Mouse (Mus musculus) hindbrain, embryonic 14.5 days (tissue): ENCODE results near the gene Mcm2. TPM values are rescaled to one million over a fixed set of nuclear protein-coding genes. Genes with fewer than 3 reads are reported as not detected.

Experiments used
- ATAC-seq: fragments of 200-750 bp; cut with Nextera tagmentation; 2 replicates; pipeline ENCODE4 v1.8.0; 2017; ENCODE audit warnings: moderate number of reproducible peaks, mild to moderate bottlenecking, moderate TSS enrichment, moderate library complexity; ENCODE audit not compliant: low FRiP score
- DNase-seq: peaks from one replicate; pipeline ENCODE4 v3.0.0-alpha.2; 2015; ENCODE audit warnings: low spot score
- H3K27ac ChIP-seq: fragments of 300-500 bp; sonication (generic); 2 replicates; pipeline ENCODE4 v1.5.1; 2014; ENCODE audit warnings: mild to moderate bottlenecking, moderate library complexity
- H3K27me3 ChIP-seq: fragments of 300-500 bp; sonication (generic); 2 replicates; pipeline ENCODE4 v1.6.1; 2014; ENCODE audit warnings: mild to moderate bottlenecking, low read length, mixed read lengths; ENCODE audit not compliant: control insufficient read depth, insufficient read depth
- H3K36me3 ChIP-seq: fragments of 300-500 bp; sonication (generic); replicated peaks from 2 replicates; pipeline ENCODE4 v1.6.1; 2014; ENCODE audit not compliant: control insufficient read depth, insufficient read depth
- H3K4me1 ChIP-seq: fragments of 300-500 bp; sonication (generic); replicated peaks from 2 replicates; pipeline ENCODE4 v1.6.1; 2014; ENCODE audit warnings: antibody characterized with exemption, low read length, mixed read lengths; ENCODE audit not compliant: control insufficient read depth, insufficient read depth
- H3K4me2 ChIP-seq: fragments of 300-500 bp; sonication (generic); replicated peaks from 2 replicates; pipeline ENCODE4 v1.6.1; 2014; ENCODE audit warnings: mild to moderate bottlenecking, moderate library complexity
- H3K4me3 ChIP-seq: fragments of 300-500 bp; sonication (generic); replicated peaks from 2 replicates; pipeline ENCODE4 v1.5.1; 2014; ENCODE audit warnings: mild to moderate bottlenecking, low read length
- H3K9ac ChIP-seq: fragments of 300-500 bp; sonication (generic); 2 replicates; pipeline ENCODE4 v1.6.1; 2014
- H3K9me3 ChIP-seq: fragments of 300-500 bp; sonication (generic); 2 replicates; pipeline ENCODE4 v1.6.1; 2016; ENCODE audit warnings: low read length; ENCODE audit not compliant: control insufficient read depth
- WGBS: fragments of 180-500 bp; shearing (Covaris S2); extraction: QIAGEN DNeasy Blood & Tissue Kit; methylation state at CpG from one replicate; pipeline ENCODE4 v1.1.7; 2014; 5-methylcytosine and 5-hydroxymethylcytosine counted together
- polyA plus RNA-seq: library from polyadenylated mRNA; unstranded; fragments of >200 nt; fragmentation: Nextera tagmentation; extraction: Ambion mirVana; gene quantifications from 2 replicates; pipeline ENCODE4 v1.2.1, GENCODE M21; 2014

The Mcm2 gene
- polyA plus RNA-seq, 1 experiment from 2014 or later: 27.0 TPM

DNA sequence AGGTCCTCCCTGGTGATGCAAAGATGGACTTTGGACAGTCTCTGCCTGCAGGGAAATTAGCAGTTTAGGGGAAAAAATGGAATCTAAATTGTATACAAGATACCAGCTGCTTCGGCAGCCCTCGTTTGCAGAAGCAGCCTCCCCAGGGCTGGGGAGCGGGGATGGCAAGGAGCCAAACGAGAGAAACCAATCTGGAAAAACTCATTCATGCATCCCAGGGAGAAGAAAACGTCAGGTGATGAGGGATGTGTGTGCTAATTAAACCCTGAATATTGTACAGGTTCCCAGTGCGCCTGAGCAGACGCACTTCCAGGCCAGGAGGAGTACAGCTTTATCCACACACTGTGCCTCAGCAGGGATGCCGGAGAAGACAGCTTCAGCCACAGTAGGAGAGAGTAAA is 27.0 kb downstream of the Mcm2 start:
- ATAC-seq: peak; percentile 12; the same call in 1 of the 2 replicates

DNA sequence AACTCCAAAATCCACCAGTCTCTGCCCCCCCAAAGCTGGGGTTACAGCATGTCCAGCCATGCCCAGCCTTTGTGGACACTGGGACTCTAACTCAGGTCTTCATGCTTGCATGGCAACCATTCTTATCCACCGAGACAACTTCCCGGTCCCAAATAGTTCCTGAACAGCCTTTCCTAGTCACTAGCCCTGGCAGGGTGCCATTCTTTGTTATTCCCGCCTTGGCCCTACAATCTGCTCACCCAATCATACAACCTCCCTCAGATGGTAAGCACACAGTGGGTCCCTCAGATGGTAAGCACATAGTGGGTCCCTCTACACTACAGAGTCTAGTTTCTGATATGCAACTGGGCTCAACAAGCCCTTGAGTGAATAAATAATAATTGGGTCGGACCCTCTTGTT is 28.0 kb downstream of the Mcm2 start:
- no peak for ATAC-seq
- Histone ChIP-seq H3K27ac (peak overlapping the region; percentile 33), H3K9me3 (no peaks in the 10 kb centered on the region), H3K4me3 (no peak overlapping the region), H3K27me3 (no peaks in the 10 kb centered on the region), H3K9ac (no peak overlapping the region; the same call in 1 of the 2 replicates), H3K4me1 (peaks cover 40% of the 10 kb centered on the region), H3K4me2 (peak overlapping the region; percentile 81), H3K36me3 (peaks cover 21% of the 10 kb centered on the region; the same call in 1 of the 2 replicates)
- no peak for DNase-seq
- WGBS: 34% methylated on average over 4 of the region's 4 CpGs

More for the DNA sequence above, 27.0 kb downstream of the Mcm2 start:
- Histone ChIP-seq H3K4me1 (peaks cover 40% of the 10 kb centered on the region), H3K27ac (peak overlapping the region; percentile 78), H3K9ac (peak overlapping the region; percentile 10), H3K9me3 (no peaks in the 10 kb centered on the region), H3K36me3 (peaks cover 13% of the 10 kb centered on the region; the same call in 1 of the 2 replicates), H3K27me3 (no peaks in the 10 kb centered on the region), H3K4me3 (peak overlapping the region; percentile 13; the same call in 1 of the 2 replicates), H3K4me2 (peak overlapping the region; percentile 81)
- peak; percentile 79 for DNase-seq
- 14% methylated on average over 8 of the region's 8 CpGs for WGBS

DNA sequence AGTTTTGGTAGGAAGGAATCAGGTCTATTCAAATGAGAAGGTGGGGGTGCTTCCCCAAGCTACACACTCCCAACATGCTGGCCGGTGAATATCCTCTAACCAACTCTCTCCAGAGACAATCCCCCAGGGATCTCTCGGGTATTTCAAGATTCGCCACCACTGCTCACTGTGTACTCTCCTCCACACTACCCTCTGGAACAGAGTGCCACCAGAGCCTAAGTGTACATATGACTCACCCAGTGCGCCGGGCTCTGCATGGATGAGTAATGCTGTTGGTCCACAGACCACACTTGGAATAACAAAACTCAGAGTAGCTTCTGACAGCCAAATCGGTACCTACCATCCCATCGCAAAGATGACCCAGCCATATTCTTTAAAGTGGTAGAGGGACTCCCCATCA is 29.1 kb downstream of the Mcm2 start:
- Histone ChIP-seq H3K4me2 (no peak overlapping the region), H3K4me3 (no peak overlapping the region), H3K9me3 (no peaks in the 10 kb centered on the region), H3K27ac (no peak overlapping the region), H3K9ac (no peak overlapping the region), H3K36me3 (peaks cover 32% of the 10 kb centered on the region), H3K27me3 (no peaks in the 10 kb centered on the region), H3K4me1 (peaks cover 40% of the 10 kb centered on the region)
- 75% methylated on average over 7 of the region's 7 CpGs for WGBS
- no peak for ATAC-seq
- DNase-seq: no peak

DNA sequence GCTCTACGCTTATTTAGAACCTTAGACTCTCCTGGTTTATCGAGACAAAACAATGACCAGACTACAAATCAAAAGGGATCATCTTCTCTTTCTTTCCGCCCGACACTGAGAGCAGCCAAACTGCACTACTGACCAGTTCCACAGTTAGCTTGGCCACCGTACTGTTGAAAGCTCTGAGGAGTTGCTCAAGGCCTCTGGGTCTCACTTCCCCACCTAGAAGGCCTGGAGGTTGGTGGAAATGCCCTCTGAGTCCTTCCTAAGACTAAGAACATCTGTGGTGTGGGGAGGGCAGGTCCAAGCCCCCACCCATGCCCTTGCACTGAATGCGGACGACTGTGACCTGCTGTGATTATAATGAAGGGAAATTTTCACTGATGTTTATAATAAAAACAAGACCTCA is 32.9 kb downstream of the Mcm2 start:
- no peak for ATAC-seq
- 81% methylated on average over 7 of the region's 7 CpGs for WGBS
- no peak overlapping the region for H3K27ac ChIP-seq

DNA sequence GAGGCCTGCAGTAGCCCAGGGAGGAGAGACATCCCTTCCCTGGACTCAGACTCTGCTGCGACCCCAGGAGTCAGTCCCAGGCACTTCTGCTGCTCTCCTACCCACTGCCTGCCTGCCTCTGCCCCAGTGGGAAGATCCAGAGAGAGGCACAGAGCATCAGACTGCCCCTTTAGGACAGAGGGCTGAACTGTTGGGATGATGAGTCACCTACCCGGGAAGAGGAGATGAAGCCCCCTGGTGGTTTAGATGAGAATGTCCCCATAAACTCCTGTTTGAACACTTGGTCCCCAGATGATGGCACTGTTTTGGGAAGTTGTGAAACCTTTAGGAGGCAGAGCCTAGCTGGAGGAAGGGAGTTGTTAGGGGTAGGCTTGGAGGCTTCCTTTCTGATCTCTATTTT is 37.7 kb downstream of the Mcm2 start:
- H3K4me1 ChIP-seq: no peaks in the 10 kb centered on the region
- H3K27me3 ChIP-seq: no peaks in the 10 kb centered on the region
- peaks cover 93% of the 10 kb centered on the region for H3K36me3 ChIP-seq
- WGBS: 6% methylated on average over 2 of the region's 2 CpGs
- no peak overlapping the region for H3K4me3 ChIP-seq
- H3K9me3 ChIP-seq: no peaks in the 10 kb centered on the region
- no peak overlapping the region for H3K27ac ChIP-seq
- H3K9ac ChIP-seq: no peak overlapping the region
- DNase-seq (peak; percentile 56), ATAC-seq (no peak)
- no peak overlapping the region for H3K4me2 ChIP-seq

More for the DNA sequence above, 32.9 kb downstream of the Mcm2 start:
- no peak for DNase-seq
- H3K4me1 ChIP-seq: peaks cover 14% of the 10 kb centered on the region
- H3K9me3 ChIP-seq: no peaks in the 10 kb centered on the region
- no peaks in the 10 kb centered on the region for H3K27me3 ChIP-seq
- H3K36me3 ChIP-seq: peaks cover 70% of the 10 kb centered on the region
- no peak overlapping the region for H3K4me3 ChIP-seq
- no peak overlapping the region for H3K4me2 ChIP-seq
- no peak overlapping the region for H3K9ac ChIP-seq

DNA sequence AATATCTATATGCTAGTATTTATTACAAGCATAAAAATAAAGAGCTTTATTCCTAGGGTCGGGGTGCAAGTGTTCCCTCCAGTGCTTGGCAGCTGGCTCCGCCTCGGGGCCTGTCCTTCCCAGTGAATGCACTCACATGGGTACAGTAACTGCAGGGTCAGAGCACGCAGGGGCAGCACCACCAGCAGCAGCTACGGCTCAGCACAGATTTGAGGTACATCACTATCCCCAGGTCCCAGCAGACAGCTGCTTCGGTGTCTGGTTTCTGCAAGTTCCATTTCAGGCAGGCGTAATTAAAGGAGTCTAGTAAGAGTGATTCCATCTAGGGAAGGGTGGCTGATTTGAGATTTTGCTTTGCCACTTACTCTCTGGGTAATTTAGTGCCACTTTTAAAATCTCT is 40.2 kb downstream of the Mcm2 start:
- Histone ChIP-seq H3K4me2 (no peak overlapping the region), H3K27me3 (no peaks in the 10 kb centered on the region), H3K9me3 (no peaks in the 10 kb centered on the region), H3K36me3 (peaks cover 86% of the 10 kb centered on the region), H3K4me3 (no peak overlapping the region), H3K27ac (no peak overlapping the region), H3K4me1 (no peaks in the 10 kb centered on the region), H3K9ac (no peak overlapping the region)
- DNase-seq (no peak), ATAC-seq (no peak)
- 64% methylated on average over 7 of the region's 7 CpGs for WGBS

DNA sequence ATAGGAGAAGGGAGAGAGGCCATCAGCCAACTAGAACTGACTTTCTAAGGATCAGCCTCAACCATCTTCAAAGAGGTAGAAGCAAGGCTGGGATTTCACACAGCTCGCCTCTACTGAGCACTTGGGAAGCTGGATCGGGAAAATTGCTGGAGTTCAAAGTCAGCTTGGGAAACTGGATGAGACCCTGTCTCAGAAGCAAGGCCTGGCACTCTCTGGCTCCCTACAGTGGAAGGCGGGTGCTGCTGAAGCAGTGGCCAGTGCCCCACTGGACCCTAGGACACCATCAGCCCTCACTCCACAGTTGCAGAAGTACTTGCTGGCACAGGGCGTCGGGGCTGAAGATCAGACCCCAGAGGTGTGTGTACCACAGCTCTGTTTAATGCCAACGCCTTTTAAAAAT is 40.8 kb downstream of the Mcm2 start:
- no peak overlapping the region for H3K9ac ChIP-seq
- H3K4me1 ChIP-seq: no peaks in the 10 kb centered on the region
- WGBS: 88% methylated on average over 6 of the region's 6 CpGs
- no peak overlapping the region for H3K27ac ChIP-seq
- H3K4me2 ChIP-seq: no peak overlapping the region
- ATAC-seq (no peak), DNase-seq (no peak)
- H3K4me3 ChIP-seq: no peak overlapping the region
- no peaks in the 10 kb centered on the region for H3K27me3 ChIP-seq
- no peaks in the 10 kb centered on the region for H3K9me3 ChIP-seq
- peaks cover 85% of the 10 kb centered on the region for H3K36me3 ChIP-seq

DNA sequence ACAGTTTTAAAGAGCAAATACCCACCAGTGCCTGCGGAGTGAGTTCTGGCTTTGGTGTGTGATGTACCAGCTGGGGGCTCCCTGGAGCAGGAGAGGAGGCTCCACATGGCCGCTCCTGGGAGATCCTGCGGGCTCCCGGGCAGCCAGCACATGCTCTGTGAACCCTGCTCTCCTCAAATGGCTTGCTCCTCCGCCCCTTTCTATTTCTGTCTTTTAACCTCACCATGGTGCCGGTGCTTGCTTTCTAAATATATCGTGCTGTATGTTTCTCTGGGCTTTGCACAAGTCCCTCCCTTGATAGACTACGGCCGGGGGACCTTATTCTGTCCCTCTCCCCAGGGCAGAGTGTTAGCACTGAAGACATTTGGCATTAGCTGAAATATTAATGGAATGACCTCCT is 41.3 kb downstream of the Mcm2 start:
- ATAC-seq: no peak
- Histone ChIP-seq H3K27ac (no peak overlapping the region), H3K27me3 (no peaks in the 10 kb centered on the region), H3K9me3 (no peaks in the 10 kb centered on the region), H3K9ac (no peak overlapping the region; the same call in 1 of the 2 replicates), H3K4me3 (no peak overlapping the region), H3K4me2 (no peak overlapping the region), H3K36me3 (peaks cover 84% of the 10 kb centered on the region), H3K4me1 (no peaks in the 10 kb centered on the region)
- DNase-seq: no peak
- 40% methylated on average over 9 of the region's 9 CpGs for WGBS

DNA sequence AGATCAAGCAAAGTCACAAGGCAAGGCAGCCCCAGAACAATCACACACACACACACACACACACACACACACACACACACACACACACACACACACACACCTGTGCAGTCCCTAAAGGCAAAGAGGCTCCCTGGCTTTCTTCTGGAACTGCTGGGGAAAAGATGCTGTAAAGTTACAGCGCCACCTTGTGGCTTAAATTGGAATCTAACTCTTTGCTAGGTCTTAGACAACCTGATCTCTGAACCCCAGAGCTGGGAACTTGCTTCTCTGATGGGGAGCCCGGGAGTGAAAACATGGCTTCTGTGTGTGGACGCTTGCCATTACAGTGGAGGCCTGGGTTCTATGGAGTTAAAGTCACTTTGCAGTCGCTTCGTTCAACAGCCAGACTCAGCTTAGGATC is 42.9 kb downstream of the Mcm2 start:
- Histone ChIP-seq H3K9me3 (no peaks in the 10 kb centered on the region), H3K4me3 (no peak overlapping the region), H3K4me1 (no peaks in the 10 kb centered on the region), H3K27ac (no peak overlapping the region), H3K9ac (no peak overlapping the region), H3K27me3 (no peaks in the 10 kb centered on the region), H3K36me3 (peaks cover 78% of the 10 kb centered on the region), H3K4me2 (no peak overlapping the region)
- ATAC-seq (0 out of 2 replicates have a peak, but pooled peaks have one; percentile 35), DNase-seq (peak; percentile 86)
- 26% methylated on average over 5 of the region's 5 CpGs for WGBS

DNA sequence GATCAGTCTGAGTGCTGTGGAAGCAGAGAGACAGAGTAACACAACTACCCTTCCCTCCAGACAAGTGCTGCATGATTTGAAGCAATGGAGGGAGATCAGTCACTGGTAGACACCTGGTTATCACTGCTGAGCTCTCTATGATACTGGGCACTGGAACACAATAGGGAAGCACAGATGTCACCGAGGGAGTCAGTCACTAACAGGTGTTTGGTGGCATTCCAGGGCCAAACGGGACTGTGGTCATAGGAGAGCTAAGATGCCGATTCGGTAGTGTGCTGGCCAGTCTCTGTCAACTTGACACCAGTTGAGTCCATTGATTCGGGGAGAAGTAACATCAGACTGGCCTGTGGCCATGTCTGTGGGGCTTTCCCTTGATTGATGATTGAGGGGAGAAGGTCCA is 44.1 kb downstream of the Mcm2 start:
- Histone ChIP-seq H3K36me3 (peaks cover 78% of the 10 kb centered on the region), H3K9ac (no peak overlapping the region), H3K27me3 (no peaks in the 10 kb centered on the region), H3K4me2 (no peak overlapping the region), H3K9me3 (no peaks in the 10 kb centered on the region), H3K27ac (no peak overlapping the region), H3K4me3 (no peak overlapping the region), H3K4me1 (no peaks in the 10 kb centered on the region)
- DNase-seq: no peak
- whole genome bisulfite sequencing: 77% methylated on average over 5 of the region's 5 CpGs
- ATAC-seq: no peak
